Mouse (Mus musculus): ENCODE results near the gene Csf2ra.
"Not testable (repeated sequence)": the region's sequence is repeated elsewhere in the genome, so short reads cannot be mapped to it uniquely, and the experiment has no call there.

Gene Csf2ra

DNA sequence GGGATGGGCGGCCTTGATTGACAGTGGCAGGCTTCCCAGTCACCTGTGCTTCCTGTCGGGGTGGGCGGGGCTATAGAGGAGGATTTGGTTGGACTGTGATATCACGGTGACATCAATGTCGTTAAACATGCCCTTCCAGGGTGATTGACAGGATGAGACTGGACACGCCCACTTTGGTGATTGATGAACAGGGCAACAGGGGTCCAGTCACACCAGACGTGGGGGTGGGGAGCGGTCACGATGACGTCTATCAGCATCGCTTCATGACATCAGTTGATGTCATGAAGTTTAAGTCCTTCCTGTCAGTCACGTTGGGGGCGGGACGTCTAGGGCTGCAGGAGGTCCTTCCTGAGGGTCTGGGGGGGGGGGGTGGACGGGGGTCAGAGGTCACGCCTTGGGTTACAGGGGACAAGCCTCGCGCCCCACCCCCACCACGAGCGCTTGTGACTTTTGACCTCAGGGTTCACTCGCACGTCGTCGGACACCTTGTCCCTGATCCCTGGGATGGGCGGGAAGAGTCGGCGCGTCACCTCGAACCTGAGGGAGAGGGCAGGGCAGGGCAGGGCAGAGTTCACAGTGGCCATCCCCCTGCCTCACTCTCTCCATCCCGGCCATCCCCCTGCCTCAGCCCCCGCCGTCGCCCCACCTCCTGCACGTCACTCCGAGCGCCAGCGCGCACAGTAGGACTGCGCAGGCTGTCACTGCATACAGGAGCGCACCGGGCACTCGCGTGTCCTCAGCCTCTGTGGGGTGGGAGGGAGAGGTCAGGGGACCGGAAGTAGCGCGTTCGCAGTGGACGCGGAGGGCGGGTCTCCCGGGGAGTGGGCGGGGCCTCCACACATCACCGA is 3.3 kb downstream of the Csf2ra start:
- DNase-seq: peak; percentile 48

GRCm38 (mm10) chr19:61223706-61224328 is 4.4 kb downstream of the Csf2ra start:
- peak; percentile 34 for DNase-seq

DNA sequence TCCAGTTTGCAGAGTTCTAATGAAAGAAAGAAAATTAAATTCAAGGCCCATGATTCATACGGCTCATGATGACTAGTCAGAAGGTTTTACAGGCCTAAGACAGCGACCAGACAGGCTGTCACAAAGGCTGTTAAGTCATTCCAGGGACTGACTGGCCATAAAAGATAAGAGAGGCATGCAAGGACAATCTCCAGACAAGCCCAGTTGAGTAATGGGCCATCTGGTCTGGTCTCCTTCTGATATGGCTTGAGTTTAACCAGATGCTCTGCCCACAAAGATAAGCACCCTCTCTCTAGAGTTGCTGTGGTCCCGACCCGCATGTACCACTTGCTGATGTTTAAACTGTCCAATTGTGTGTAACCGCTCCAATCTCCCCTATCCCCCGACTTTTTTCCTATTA is 20.7 kb downstream of the Csf2ra start:
- not testable (repeated sequence) for DNase-seq

DNA sequence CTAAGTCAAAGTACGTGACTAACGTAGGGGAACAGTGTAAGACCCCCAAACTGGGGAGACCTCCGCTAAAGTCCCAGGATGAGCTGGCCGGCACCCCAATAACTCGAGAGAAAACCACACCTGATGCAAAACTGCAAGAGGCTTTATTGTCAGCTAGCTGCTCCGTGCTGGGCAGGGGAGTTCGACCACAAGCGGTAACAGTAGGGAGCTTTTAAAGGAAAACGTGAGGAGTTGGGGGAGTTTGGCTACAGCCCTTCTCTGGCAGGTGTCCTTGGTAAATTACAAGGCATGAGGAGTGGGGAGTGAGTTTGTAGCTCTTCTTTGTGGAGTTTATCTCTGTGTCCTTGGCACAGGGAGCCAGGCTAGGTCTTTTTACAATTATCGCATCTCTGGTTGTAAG is 28.4 kb downstream of the Csf2ra start:
- peak; percentile 32 for DNase-seq

- DNase-seq: peak; percentile 94
Observed at GRCm38 (mm10) chr19:61199316-61199715, 28.9 kb downstream of the Csf2ra start.

GRCm38 (mm10) chr19:61183590-61183989 is 44.6 kb downstream of the Csf2ra start, which contains the start of gene Gm6020:
Gene Gm6020 (plus strand): TSS chr19:61183890.
- DNase-seq: not testable (repeated sequence)

- DNase-seq: peak; percentile 11
Observed at GRCm38 (mm10) chr19:61175756-61176324, 52.4 kb downstream of the Csf2ra start, which contains the start of gene Gm7102. Gene Gm7102 (minus strand): TSS chr19:61176309.

Measured in kidney, postnatal 10 days (tissue).